Mouse (Mus musculus): ENCODE data around the gene Ccdc34. TPM values are rescaled to one million over a fixed set of nuclear protein-coding genes. Genes with fewer than 3 reads are reported as not detected.
A peak's percentile ranks its signal among the peaks of the same experiment; 100 is the strongest.

The Ccdc34 gene
- polyA plus RNA-seq, 1 experiment from 2014 or later: 25.2 TPM

DNA sequence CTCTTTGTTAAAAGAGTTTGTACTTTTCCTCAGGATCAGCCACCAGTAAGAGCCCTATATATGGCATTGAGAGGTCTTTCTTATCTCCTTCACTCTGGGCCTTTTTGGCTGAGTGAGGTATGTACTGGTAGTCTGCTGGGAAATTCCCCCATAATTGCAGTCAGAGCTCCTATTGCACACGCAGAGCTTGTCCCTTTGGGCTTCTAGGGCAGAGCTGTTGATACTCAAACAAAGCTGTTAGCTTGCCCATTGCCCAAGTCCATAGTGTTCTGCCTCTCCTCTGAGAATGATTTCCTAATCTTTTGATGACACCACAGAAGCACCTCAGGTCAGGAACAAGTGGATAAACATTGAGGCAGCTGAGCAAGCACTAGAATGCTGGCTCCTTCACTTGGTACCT lies 32.7 kb upstream of the Ccdc34 start:
- H3K27me3 ChIP-seq (replicated peaks): no peaks in the 10 kb centered on the region
- no peak overlapping the region for H3K4me2 ChIP-seq
- ATAC-seq (ENCODE audit: extremely low read depth, insufficient number of reproducible peaks, low FRiP score, low TSS enrichment): no peak
- 34% methylated on average over 1 of the region's 1 CpGs for WGBS
- H3K9ac ChIP-seq: no peak overlapping the region
- H3K27ac ChIP-seq (replicated peaks): peak overlapping the region; percentile 71
- H3K9me3 ChIP-seq: no peaks in the 10 kb centered on the region
- H3K4me1 ChIP-seq: peaks cover 79% of the 10 kb centered on the region
- no peak overlapping the region for H3K4me3 ChIP-seq
- peaks cover 3% of the 10 kb centered on the region; the same call in 1 of the 2 replicates for H3K36me3 ChIP-seq

DNA sequence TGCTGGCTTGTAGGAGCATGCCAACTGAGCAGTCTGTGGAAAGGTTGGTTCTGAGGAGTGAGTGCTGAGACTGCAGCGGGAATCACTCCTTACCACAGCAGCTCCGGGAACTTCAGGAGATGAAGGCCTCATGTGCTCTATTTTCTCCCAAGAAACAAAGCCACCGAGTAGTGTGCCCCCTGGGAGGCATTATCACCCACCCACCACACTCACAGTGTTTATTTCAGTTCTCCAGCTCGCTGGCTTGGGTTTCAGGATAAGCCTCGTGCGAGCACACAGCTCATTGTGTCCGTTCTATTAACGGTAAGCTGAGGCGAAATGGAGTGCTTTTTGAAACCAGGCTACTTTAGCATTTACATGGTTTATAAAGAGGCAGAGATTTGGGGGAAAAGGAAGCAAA lies 32.1 kb upstream of the Ccdc34 start:
- Histone ChIP-seq H3K4me2 (0 out of 2 replicates have a peak overlapping the region, but pooled peaks have one; percentile 4), H3K4me1 (peaks cover 78% of the 10 kb centered on the region), H3K27me3 (replicated peaks) (no peaks in the 10 kb centered on the region), H3K36me3 (peaks cover 3% of the 10 kb centered on the region; the same call in 1 of the 2 replicates), H3K4me3 (no peak overlapping the region), H3K9ac (0 out of 2 replicates have a peak overlapping the region, but pooled peaks have one; percentile 37), H3K27ac (replicated peaks) (peak overlapping the region; percentile 71), H3K9me3 (no peaks in the 10 kb centered on the region)
- WGBS: 43% methylated on average over 9 of the region's 9 CpGs
- no peak for ATAC-seq (ENCODE audit: extremely low read depth, insufficient number of reproducible peaks, low FRiP score, low TSS enrichment)

DNA sequence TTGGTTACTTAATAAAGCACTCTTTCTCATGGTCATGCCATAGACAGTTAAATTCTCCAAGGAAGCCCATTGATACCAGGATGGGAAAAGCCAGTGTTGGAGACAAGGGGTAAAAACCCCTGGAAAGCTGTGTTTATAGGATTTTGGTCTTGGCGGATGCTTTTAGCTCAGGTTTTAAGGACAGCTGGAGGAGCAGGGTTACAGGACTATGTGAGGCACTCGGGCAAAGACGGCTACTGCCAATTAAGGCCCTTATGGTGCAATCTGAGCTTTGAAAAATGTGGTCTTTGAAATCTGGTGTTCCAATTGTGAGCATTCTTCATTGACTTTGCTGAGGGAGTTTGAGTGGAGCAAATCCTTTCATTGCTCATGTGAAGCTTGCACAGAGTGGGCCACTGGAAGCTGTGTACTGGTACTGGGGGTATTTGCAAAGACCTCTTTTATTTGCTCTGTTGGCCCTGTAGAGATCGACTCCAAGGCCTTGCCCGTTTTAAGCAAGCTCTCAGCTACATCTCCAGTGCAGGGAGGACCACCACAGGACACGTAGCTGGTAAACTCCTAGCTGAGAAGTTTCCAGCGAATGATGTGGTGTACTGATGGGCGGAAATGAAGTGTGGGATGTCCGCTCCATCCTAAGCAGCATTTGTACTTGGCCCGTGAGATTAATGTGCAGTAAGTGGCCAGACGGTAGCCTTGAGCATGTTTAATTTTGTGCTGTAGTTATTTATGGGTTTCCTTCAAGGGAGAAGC lies 31.4 kb upstream of the Ccdc34 start:
- WGBS: 66% methylated on average over 11 of the region's 11 CpGs
- Histone ChIP-seq H3K4me1 (peaks cover 73% of the 10 kb centered on the region), H3K27me3 (replicated peaks) (no peaks in the 10 kb centered on the region), H3K9me3 (no peaks in the 10 kb centered on the region), H3K4me3 (no peak overlapping the region), H3K27ac (replicated peaks) (peak overlapping the region; percentile 15), H3K36me3 (peaks cover 3% of the 10 kb centered on the region; the same call in 1 of the 2 replicates), H3K4me2 (no peak overlapping the region), H3K9ac (no peak overlapping the region)
- no peak for ATAC-seq (ENCODE audit: extremely low read depth, insufficient number of reproducible peaks, low FRiP score, low TSS enrichment)

DNA sequence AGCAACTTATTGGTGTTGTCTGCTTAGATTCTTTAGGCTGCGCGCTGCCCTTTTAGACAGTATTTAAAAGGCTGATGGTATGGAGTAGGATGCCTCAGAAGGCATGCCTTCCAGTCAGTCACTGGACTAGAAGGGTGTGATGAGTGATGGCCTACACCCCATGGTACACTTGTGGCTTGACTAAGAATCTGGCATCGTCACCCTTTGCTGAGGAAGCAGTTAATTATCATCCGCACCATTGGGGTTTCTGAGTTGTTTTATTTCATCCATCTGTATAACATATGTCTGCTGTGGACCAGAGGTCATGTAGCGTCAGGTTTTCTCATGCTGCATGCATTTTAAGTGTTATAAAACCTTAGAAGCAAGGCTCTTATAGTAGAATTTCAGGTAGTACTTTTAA lies 29.7 kb upstream of the Ccdc34 start:
- Histone ChIP-seq H3K4me1 (peaks cover 68% of the 10 kb centered on the region), H3K9ac (no peak overlapping the region), H3K36me3 (peaks cover under 1% of the 10 kb centered on the region; the same call in 1 of the 2 replicates), H3K4me3 (no peak overlapping the region), H3K27me3 (replicated peaks) (no peaks in the 10 kb centered on the region), H3K9me3 (no peaks in the 10 kb centered on the region), H3K27ac (replicated peaks) (0 out of 2 replicates have a peak overlapping the region, but pooled peaks have one; percentile 3), H3K4me2 (no peak overlapping the region)
- no peak for ATAC-seq (ENCODE audit: extremely low read depth, insufficient number of reproducible peaks, low FRiP score, low TSS enrichment)
- WGBS: 78% methylated on average over 5 of the region's 5 CpGs

DNA sequence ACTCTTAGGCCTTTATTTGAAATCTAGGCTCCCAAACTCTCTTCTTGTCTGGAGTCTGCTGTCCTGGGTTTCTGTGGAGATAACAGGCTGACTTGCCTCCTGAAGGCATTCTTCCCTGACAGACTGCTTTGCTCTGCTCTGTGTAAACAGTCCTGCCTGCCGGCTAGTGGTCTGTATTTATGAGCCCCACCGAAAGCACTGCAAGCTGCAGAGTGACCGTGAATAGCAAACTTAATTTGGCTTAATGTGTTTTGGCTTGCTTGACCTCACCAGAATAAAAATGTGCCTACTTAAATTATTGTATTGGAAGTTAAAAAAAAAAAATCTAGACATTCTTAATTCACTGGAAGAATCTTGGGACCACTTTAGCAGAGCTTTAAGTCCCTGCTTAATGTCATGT lies 28.4 kb upstream of the Ccdc34 start:
- ATAC-seq (ENCODE audit: extremely low read depth, insufficient number of reproducible peaks, low FRiP score, low TSS enrichment): no peak
- 5% methylated on average over 3 of the region's 3 CpGs for WGBS
- Histone ChIP-seq H3K27me3 (replicated peaks) (no peaks in the 10 kb centered on the region), H3K4me1 (peaks cover 67% of the 10 kb centered on the region), H3K27ac (replicated peaks) (peak overlapping the region; percentile 53), H3K4me2 (peak overlapping the region; percentile 39), H3K4me3 (no peak overlapping the region), H3K9me3 (no peaks in the 10 kb centered on the region), H3K9ac (0 out of 2 replicates have a peak overlapping the region, but pooled peaks have one; percentile 39), H3K36me3 (no peaks in the 10 kb centered on the region)

DNA sequence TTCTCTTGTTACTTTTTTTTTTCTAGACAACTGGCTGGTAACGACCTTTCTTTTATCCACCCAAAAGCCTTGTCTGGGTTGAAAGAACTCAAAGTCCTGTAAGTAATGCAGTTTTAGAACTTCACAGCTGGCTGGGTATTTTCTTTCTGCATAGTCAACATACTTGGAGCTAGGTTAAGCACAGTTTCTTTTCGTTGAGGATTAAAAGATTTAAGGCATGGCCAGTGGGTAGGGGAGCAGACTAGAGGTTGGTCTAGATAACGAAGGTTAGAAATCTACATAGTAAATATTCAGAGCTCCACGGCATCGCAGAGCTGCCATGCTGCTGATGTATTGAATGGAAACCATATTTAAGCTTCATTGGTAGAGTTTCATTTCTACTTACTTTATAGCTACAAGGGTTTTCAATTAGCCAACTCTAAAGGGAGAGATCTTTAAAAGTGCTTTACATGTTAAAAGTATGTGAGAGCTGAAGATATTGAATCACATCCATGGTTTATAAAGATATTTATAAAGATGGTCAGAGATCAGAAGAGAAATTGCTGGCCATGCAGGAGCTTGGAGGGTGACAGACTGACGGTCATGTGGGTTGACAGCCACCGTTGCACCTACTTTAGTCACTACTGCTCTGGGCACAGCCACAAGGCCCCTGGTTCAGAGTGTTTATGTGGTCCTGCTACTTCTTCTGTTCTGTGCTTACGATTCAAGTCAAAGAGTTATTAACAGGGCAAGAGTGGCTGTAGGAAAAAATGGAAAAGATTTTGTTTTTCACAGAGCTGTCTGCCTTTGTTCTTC lies 27.7 kb upstream of the Ccdc34 start:
- Histone ChIP-seq H3K4me2 (peak overlapping the region; percentile 39), H3K9ac (no peak overlapping the region), H3K36me3 (no peaks in the 10 kb centered on the region), H3K27ac (replicated peaks) (peak overlapping the region; percentile 53; the same call in 1 of the 2 replicates), H3K9me3 (no peaks in the 10 kb centered on the region), H3K4me1 (peaks cover 65% of the 10 kb centered on the region), H3K4me3 (no peak overlapping the region), H3K27me3 (replicated peaks) (no peaks in the 10 kb centered on the region)
- 50% methylated on average over 8 of the region's 8 CpGs for WGBS
- ATAC-seq (ENCODE audit: extremely low read depth, insufficient number of reproducible peaks, low FRiP score, low TSS enrichment): no peak

DNA sequence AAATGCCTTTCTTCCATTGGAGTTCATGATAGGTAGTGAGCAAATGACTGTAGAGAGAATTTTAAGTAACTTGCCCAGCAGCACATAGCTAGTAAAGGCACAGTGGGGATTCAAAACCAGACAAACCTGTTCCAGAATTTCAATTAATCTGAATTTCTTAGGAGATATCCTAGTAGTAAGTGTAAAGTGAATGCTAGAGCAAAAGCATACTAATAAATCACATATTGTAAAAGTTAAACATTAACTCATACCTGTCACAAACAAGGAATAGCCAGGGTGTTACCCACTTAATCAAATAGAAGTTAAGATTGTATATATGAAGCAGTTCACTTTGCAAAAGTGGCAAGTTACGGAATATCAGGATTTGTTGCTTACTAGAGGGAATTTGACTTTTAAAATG lies 25.9 kb upstream of the Ccdc34 start:
- no peak overlapping the region for H3K4me3 ChIP-seq
- ATAC-seq (ENCODE audit: extremely low read depth, insufficient number of reproducible peaks, low FRiP score, low TSS enrichment): no peak
- WGBS: 86% methylated on average over 1 of the region's 1 CpGs
- H3K27ac ChIP-seq (replicated peaks): no peak overlapping the region
- no peaks in the 10 kb centered on the region for H3K36me3 ChIP-seq
- H3K9ac ChIP-seq: no peak overlapping the region
- no peaks in the 10 kb centered on the region for H3K27me3 ChIP-seq (replicated peaks)
- peaks cover 64% of the 10 kb centered on the region for H3K4me1 ChIP-seq
- no peaks in the 10 kb centered on the region for H3K9me3 ChIP-seq
- H3K4me2 ChIP-seq: no peak overlapping the region

DNA sequence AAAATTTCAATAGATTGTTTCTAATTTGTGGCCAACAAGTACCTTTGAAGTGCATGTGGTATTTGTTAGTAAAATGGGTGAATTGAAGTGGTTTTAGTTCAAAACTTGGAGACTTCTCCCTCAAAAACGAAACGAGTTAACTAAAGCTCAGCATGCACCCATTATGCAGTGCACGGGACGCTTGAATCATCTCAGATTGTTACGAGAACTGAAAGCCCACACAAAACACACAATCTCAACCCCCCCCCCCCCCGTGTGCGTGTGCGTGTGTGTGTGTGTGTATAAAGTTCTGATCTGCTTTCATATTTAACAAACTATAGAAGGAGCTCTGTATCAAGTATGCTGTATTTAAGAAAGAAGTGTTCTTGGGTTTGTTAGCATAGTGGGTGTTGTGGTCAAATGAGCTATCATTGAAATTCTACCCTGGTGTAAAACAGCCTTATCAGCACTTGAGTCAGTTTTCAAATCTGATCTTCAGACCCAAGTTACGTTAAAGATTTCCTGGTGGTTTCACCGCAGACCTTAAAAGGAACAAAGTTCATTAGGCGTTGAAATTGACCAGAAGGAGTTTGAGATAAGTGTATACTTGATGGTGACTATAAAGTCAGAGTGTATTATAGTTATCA lies 25.1 kb upstream of the Ccdc34 start:
- no peaks in the 10 kb centered on the region for H3K9me3 ChIP-seq
- 64% methylated on average over 11 of the region's 11 CpGs for WGBS
- H3K27ac ChIP-seq (replicated peaks): no peak overlapping the region
- no peak overlapping the region for H3K4me3 ChIP-seq
- no peak overlapping the region for H3K9ac ChIP-seq
- no peak overlapping the region for H3K4me2 ChIP-seq
- peaks cover 56% of the 10 kb centered on the region for H3K4me1 ChIP-seq
- H3K27me3 ChIP-seq (replicated peaks): no peaks in the 10 kb centered on the region
- no peak for ATAC-seq (ENCODE audit: extremely low read depth, insufficient number of reproducible peaks, low FRiP score, low TSS enrichment)
- H3K36me3 ChIP-seq: no peaks in the 10 kb centered on the region

DNA sequence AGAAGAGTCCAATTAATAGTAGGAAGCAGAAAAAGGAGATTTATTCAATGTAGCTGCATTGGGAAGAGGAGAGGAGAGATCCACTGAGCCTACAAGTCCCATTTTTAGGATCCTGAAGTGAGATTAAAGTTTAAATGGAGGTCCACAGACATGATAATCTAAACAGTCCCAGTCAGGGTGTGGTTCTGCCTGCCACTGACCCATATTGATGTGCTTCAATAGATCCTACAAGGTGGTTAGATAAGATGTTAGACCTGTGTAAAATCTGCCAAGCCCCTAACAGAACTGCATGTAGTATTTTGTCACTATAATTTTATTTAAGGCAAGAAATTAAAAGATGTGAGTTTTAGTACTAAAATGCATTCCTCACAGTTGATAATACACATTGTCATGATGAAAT lies 24.2 kb upstream of the Ccdc34 start:
- Histone ChIP-seq H3K27me3 (replicated peaks) (no peaks in the 10 kb centered on the region), H3K4me2 (no peak overlapping the region), H3K4me3 (no peak overlapping the region), H3K36me3 (no peaks in the 10 kb centered on the region), H3K9ac (no peak overlapping the region), H3K9me3 (no peaks in the 10 kb centered on the region), H3K27ac (replicated peaks) (no peak overlapping the region), H3K4me1 (peaks cover 48% of the 10 kb centered on the region)
- no peak for ATAC-seq (ENCODE audit: extremely low read depth, insufficient number of reproducible peaks, low FRiP score, low TSS enrichment)

DNA sequence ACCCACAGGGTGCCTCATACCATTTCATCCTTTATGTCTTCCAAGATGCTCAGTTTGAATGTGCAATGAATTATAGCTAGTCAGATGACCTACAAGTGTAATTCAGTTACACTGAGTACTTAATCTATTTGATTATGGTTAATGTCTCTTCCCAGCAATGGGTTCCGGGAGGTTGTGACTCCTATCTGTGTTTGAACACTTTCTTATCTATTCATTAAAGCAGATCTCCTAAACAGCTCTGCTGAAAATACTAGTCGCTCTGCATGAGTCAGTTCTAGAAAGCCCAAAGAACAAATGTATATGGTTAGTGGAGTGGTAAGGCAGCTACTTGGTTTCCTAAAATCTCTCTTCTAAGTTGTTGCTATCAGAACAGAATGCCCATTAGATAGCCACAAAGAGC lies 22.6 kb upstream of the Ccdc34 start:
- Histone ChIP-seq H3K9me3 (no peaks in the 10 kb centered on the region), H3K4me2 (no peak overlapping the region), H3K9ac (no peak overlapping the region), H3K36me3 (peaks cover 9% of the 10 kb centered on the region), H3K4me1 (peaks cover 31% of the 10 kb centered on the region), H3K27me3 (replicated peaks) (no peaks in the 10 kb centered on the region), H3K4me3 (no peak overlapping the region), H3K27ac (replicated peaks) (peak overlapping the region; percentile 13)
- 9% methylated on average over 2 of the region's 2 CpGs for WGBS
- ATAC-seq (ENCODE audit: extremely low read depth, insufficient number of reproducible peaks, low FRiP score, low TSS enrichment): no peak

DNA sequence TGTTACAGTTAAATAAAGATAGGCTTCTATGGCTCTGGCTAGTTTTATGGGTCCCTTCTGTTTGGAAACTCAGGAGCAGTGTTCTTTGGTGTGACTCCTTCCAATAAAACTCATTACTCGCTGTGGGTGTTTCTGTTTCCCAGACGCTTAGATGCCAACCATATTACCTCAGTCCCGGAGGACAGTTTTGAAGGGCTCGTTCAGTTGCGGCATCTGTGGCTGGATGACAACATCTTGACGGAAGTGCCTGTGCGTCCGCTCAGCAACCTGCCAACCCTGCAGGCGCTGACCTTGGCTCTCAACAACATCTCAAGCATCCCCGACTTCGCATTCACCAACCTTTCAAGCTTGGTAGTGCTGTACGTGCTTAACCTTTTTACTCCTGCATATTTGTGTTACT lies 21.2 kb upstream of the Ccdc34 start:
- peak overlapping the region; percentile 30; the same call in 1 of the 2 replicates for H3K9ac ChIP-seq
- no peaks in the 10 kb centered on the region for H3K27me3 ChIP-seq (replicated peaks)
- H3K4me1 ChIP-seq: peaks cover 27% of the 10 kb centered on the region
- no peak for ATAC-seq (ENCODE audit: extremely low read depth, insufficient number of reproducible peaks, low FRiP score, low TSS enrichment)
- 34% methylated on average over 12 of the region's 12 CpGs for WGBS
- peak overlapping the region; percentile 54 for H3K27ac ChIP-seq (replicated peaks)
- H3K9me3 ChIP-seq: no peaks in the 10 kb centered on the region
- H3K36me3 ChIP-seq: peaks cover 18% of the 10 kb centered on the region
- H3K4me3 ChIP-seq: no peak overlapping the region
- H3K4me2 ChIP-seq: peak overlapping the region; percentile 52

Data from heart, embryonic 13.5 days (tissue).